Comparison of ENCODE assay signal across 19 mouse cellular contexts in the genomic region with DNA sequence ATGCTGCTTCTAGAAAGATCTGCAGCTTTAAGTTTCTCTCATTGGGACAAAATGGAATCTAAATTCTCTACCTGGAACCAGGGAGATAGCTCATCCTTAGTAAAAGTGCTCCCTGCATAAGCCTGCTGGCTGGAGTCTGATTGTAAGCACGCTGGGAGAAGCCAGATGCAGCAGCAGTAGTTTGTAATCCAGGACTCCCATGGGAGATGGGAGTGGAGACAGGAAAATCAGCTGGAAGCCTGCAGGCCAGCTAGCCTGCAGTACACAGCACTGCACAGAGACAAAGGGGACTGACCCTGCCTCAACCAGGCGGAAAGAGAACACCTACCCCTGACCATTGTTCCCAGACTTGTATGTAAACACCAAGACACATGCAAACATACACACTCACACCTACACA.
DNase-seq lines count a peak whose midpoint lies in the region; ATAC-seq and TF ChIP-seq lines count a peak whose summit lies in the region.
"Had no signal": no experiment of that assay in that cellular context is flagged by ENCODE, and none has a peak within 500 bp of the region (broad histone marks: within the 10 kb centered on the region; RNA-seq: fewer than 3 reads in every experiment).

No protein-coding gene starts in this region.

- TF ChIP-seq POLR2A in heart, adult 2 months (IDR thresholded peaks at IDR 0.05; ENCODE audit: insufficient read depth, low read depth, low read length): no peak

- DNase-seq in adrenal gland, postnatal 10 days: peak; percentile 23
- no peak for DNase-seq in adrenal gland, adult (ENCODE audit: inconsistent age in 2 of 2, low spot score in 1 of 2)
- DNase-seq in heart, adult 2 months: peak; percentile 35 to 38
- no peak for DNase-seq in embryonic facial prominence, embryonic 10.5 days (ENCODE audit: low spot score)
- DNase-seq in heart, postnatal 4 days: peak; percentile 42
- DNase-seq in cerebellum, adult 18-20 months: no peak
- DNase-seq: cerebellum, postnatal 14 days; kidney, adult 18-20 months; liver; lung, adult 18-20 months; lung, postnatal 4 days had no signal

- H3K4me1 ChIP-seq in heart, adult 2 months (ENCODE audit: control insufficient read depth, insufficient read depth, low read length): peaks cover 9% of the 10 kb centered on the region
- H3K4me1 ChIP-seq in heart, embryonic 11.5 days (ENCODE audit: control insufficient read depth, insufficient read depth, low read length): peaks cover 5% of the 10 kb centered on the region
- H3K4me1 ChIP-seq in embryonic facial prominence, embryonic 10.5 days: peaks cover 61% of the 10 kb centered on the region

- ATAC-seq in heart, embryonic 11.5 days (replicated peaks; ENCODE audit: insufficient number of reproducible peaks, low FRiP score, low TSS enrichment): no peak
- ATAC-seq in megakaryocyte progenitor cell, adult 5-6 weeks (replicated peaks; ENCODE audit: poor library complexity): no peak
- ATAC-seq: activated CD4-positive, CD25-positive, alpha-beta regulatory T cell, adult 4 months; hindbrain, postnatal 0 days; midbrain, embryonic 13.5 days had no signal

- H3K27me3 ChIP-seq in heart, adult 2 months (ENCODE audit: control insufficient read depth, insufficient read depth, low read length): no peaks in the 10 kb centered on the region
- no peaks in the 10 kb centered on the region for H3K27me3 ChIP-seq in heart, embryonic 11.5 days (ENCODE audit: control insufficient read depth, insufficient read depth, low read length)
- peaks cover 85% of the 10 kb centered on the region for H3K27me3 ChIP-seq in embryonic facial prominence, embryonic 10.5 days (replicated peaks; ENCODE audit: low read depth, poor library complexity, severe bottlenecking)
- H3K27me3 ChIP-seq: CH12.LX; embryonic facial prominence, embryonic 15.5 days had no signal

- no peak for TF ChIP-seq CTCF in heart, adult 2 months (IDR thresholded peaks at IDR 0.05)

- intact Hi-C loops in heart, adult 2 months (cut with DNase I): no loop called here

- no peak overlapping the region for H3K4me3 ChIP-seq in heart, adult 2 months
- H3K4me3 ChIP-seq in heart, embryonic 11.5 days (ENCODE audit: low read depth, low read length): no peak overlapping the region
- no peak overlapping the region for H3K4me3 ChIP-seq in embryonic facial prominence, embryonic 10.5 days
- H3K4me3 ChIP-seq: embryonic facial prominence, embryonic 15.5 days; midbrain, embryonic 13.5 days; myocyte had no signal

- no peak overlapping the region for H3K27ac ChIP-seq in heart, adult 2 months
- no peak overlapping the region for H3K27ac ChIP-seq in heart, embryonic 11.5 days (ENCODE audit: low read depth, low read length)
- peak overlapping the region; percentile 44; the same call in 1 of the 2 replicates for H3K27ac ChIP-seq in embryonic facial prominence, embryonic 10.5 days (replicated peaks)
- H3K27ac ChIP-seq: embryonic facial prominence, embryonic 15.5 days; hindbrain, postnatal 0 days; midbrain, embryonic 13.5 days had no signal

- no peaks in the 10 kb centered on the region for H3K9me3 ChIP-seq in heart, embryonic 11.5 days (replicated peaks; ENCODE audit: control insufficient read depth, low read length)
- H3K9me3 ChIP-seq in embryonic facial prominence, embryonic 10.5 days: no peaks in the 10 kb centered on the region
- H3K9me3 ChIP-seq: embryonic facial prominence, embryonic 15.5 days; midbrain, embryonic 13.5 days had no signal

- WGBS in heart, adult 2 months: 30% methylated on average over 2 of the region's 2 CpGs
- WGBS in heart, embryonic 11.5 days (ENCODE audit: insufficient replicate concordance): 49% methylated on average over 2 of the region's 2 CpGs
- 48% methylated on average over 2 of the region's 2 CpGs for WGBS in embryonic facial prominence, embryonic 10.5 days

- no peak for TF ChIP-seq EP300 in heart, adult 2 months (IDR thresholded peaks at IDR 0.05; ENCODE audit: insufficient read depth, low read depth, low read length)

- H3K36me3 ChIP-seq in heart, adult 2 months (ENCODE audit: control insufficient read depth, insufficient read depth, low read length): no peaks in the 10 kb centered on the region
- H3K36me3 ChIP-seq in heart, embryonic 11.5 days (ENCODE audit: control insufficient read depth, insufficient read depth, low read length): no peaks in the 10 kb centered on the region
- no peaks in the 10 kb centered on the region for H3K36me3 ChIP-seq in embryonic facial prominence, embryonic 10.5 days (replicated peaks)
- H3K36me3 ChIP-seq: embryonic facial prominence, embryonic 15.5 days; midbrain, embryonic 13.5 days had no signal

- no peaks in the 10 kb centered on the region for H3K79me2 ChIP-seq in heart, adult 2 months (replicated peaks; ENCODE audit: control insufficient read depth, insufficient read depth, low read length)

- no peak overlapping the region for H3K4me2 ChIP-seq in heart, embryonic 11.5 days
- H3K4me2 ChIP-seq: embryonic facial prominence, embryonic 15.5 days; midbrain, embryonic 13.5 days had no signal

- H3K9ac ChIP-seq in heart, adult 2 months (ENCODE audit: low read depth, low read length): no peak overlapping the region
- no peak overlapping the region for H3K9ac ChIP-seq in heart, embryonic 11.5 days (ENCODE audit: low read depth, low read length)
- H3K9ac ChIP-seq: embryonic facial prominence, embryonic 15.5 days; midbrain, embryonic 13.5 days had no signal

Comparison
In these comparisons a context has a peak if more than half of its experiments do, and no peak if none do; other contexts are left out.
1. DNase-seq: peak in adrenal gland, postnatal 10 days (single experiment), heart, adult 2 months (2 of 2) and heart, postnatal 4 days (single experiment); none in adrenal gland, adult (0 of 2), embryonic facial prominence, embryonic 10.5 days (single experiment) and cerebellum, adult 18-20 months (0 of 2).